Mouse (Mus musculus) midbrain, embryonic 16.5 days (tissue): ENCODE results near the gene Mapk11. TPM values are rescaled to one million over a fixed set of nuclear protein-coding genes. Genes with fewer than 3 reads are reported as not detected.

Experiments
- ATAC-seq: fragments of 200-750 bp; cut with Nextera tagmentation; 2 replicates; pipeline ENCODE4 v1.8.0; 2017; ENCODE audit warnings: moderate TSS enrichment
- H3K27ac ChIP-seq: fragments of 300-500 bp; sonication (generic); 2 replicates; pipeline ENCODE4 v1.5.1; 2014; ENCODE audit warnings: mild to moderate bottlenecking, low read length, mixed read lengths
- H3K27me3 ChIP-seq: fragments of 300-500 bp; sonication (generic); 2 replicates; pipeline ENCODE4 v1.6.1; 2014; ENCODE audit warnings: low read depth, low read length, mixed read lengths; ENCODE audit not compliant: control insufficient read depth, insufficient read depth
- H3K36me3 ChIP-seq: fragments of 300-500 bp; sonication (generic); 2 replicates; pipeline ENCODE4 v1.6.1; 2014; ENCODE audit warnings: mild to moderate bottlenecking, low read length, moderate library complexity, mixed read lengths; ENCODE audit not compliant: control insufficient read depth, insufficient read depth
- H3K4me1 ChIP-seq: fragments of 300-500 bp; sonication (generic); 2 replicates; pipeline ENCODE4 v1.6.1; 2014; ENCODE audit warnings: mild to moderate bottlenecking, low read length, mixed read lengths; ENCODE audit not compliant: control insufficient read depth, insufficient read depth
- H3K4me2 ChIP-seq: fragments of 300-500 bp; sonication (generic); 2 replicates; pipeline ENCODE4 v1.6.1; 2014; ENCODE audit warnings: mild to moderate bottlenecking, low read length, mixed read lengths
- H3K4me3 ChIP-seq: fragments of 300-500 bp; sonication (generic); 2 replicates; pipeline ENCODE4 v1.5.1; 2014; ENCODE audit warnings: low read depth, mild to moderate bottlenecking, low read length, moderate library complexity, mixed read lengths
- H3K9ac ChIP-seq: fragments of 300-500 bp; sonication (generic); 2 replicates; pipeline ENCODE4 v1.6.1; 2014; ENCODE audit warnings: low read depth, low read length, mixed read lengths
- H3K9me3 ChIP-seq: fragments of 300-500 bp; sonication (generic); replicated peaks from 2 replicates; pipeline ENCODE4 v1.6.1; 2014; ENCODE audit warnings: mild to moderate bottlenecking, low read length, mixed read lengths; ENCODE audit not compliant: control insufficient read depth, poor library complexity, severe bottlenecking
- WGBS: fragments of 180-500 bp; shearing (Covaris S2); extraction: QIAGEN DNeasy Blood & Tissue Kit; methylation state at CpG from one replicate; pipeline ENCODE4 v1.1.7; 2014; 5-methylcytosine and 5-hydroxymethylcytosine counted together
- polyA plus RNA-seq: library from polyadenylated mRNA; unstranded; fragments of >200 nt; fragmentation: Nextera tagmentation; extraction: Ambion mirVana; gene quantifications from 2 replicates; pipeline ENCODE4 v1.2.1, GENCODE M21; 2015

The Mapk11 gene
- 29.0 and 32.6 TPM in 2 replicates for polyA plus RNA-seq

GRCm38 (mm10) chr15:89149271-89150040 is at the start of gene Mapk11:
Gene Mapk11, minus strand, starts transcription at chr15:89149628.
- H3K36me3 ChIP-seq, result peaks cover 7% of the 10 kb centered on the region; the same call in 1 of the 2 replicates
- no peaks in the 10 kb centered on the region for H3K27me3 ChIP-seq
- peak within 1 kb of the TSS; percentile 84 for H3K4me2 ChIP-seq
- 0% methylated on average over 39 of the region's 61 CpGs for WGBS
- H3K9me3 ChIP-seq, result no peaks in the 10 kb centered on the region
- peaks cover 42% of the 10 kb centered on the region for H3K4me1 ChIP-seq
- H3K27ac ChIP-seq, result peak within 1 kb of the TSS; percentile 88
- H3K4me3 ChIP-seq, result peak within 1 kb of the TSS; percentile 83
- peak within 1 kb of the TSS; percentile 92 for H3K9ac ChIP-seq
- ATAC-seq, result peak; percentile 56

- H3K27ac ChIP-seq, result peak overlapping the region; percentile 99
Observed at GRCm38 (mm10) chr15:89197056-89197455, 47.6 kb upstream of the Mapk11 start.

GRCm38 (mm10) chr15:89196313-89196706 is 46.9 kb upstream of the Mapk11 start, which contains the start of gene Dennd6b:
Gene Dennd6b, minus strand, starts transcription at chr15:89196496.
- under 1% methylated on average over 38 of the region's 38 CpGs for WGBS
- H3K36me3 ChIP-seq, result no peaks in the 10 kb centered on the region
- H3K27me3 ChIP-seq, result no peaks in the 10 kb centered on the region

More at GRCm38 (mm10) chr15:89197056-89197455, 47.6 kb upstream of the Mapk11 start:
- WGBS, result 69% methylated on average over 15 of the region's 15 CpGs
- Histone ChIP-seq H3K4me2 (peak overlapping the region; percentile 78), H3K36me3 (no peaks in the 10 kb centered on the region), H3K4me1 (peaks cover 16% of the 10 kb centered on the region), H3K9me3 (no peaks in the 10 kb centered on the region), H3K9ac (peak overlapping the region; percentile 99), H3K4me3 (peak overlapping the region; percentile 94), H3K27me3 (no peaks in the 10 kb centered on the region)
- no peak for ATAC-seq

GRCm38 (mm10) chr15:89195690-89196312 is 46.4 kb upstream of the Mapk11 start:
- Histone ChIP-seq H3K36me3 (no peaks in the 10 kb centered on the region), H3K4me1 (peaks cover 16% of the 10 kb centered on the region)

More at GRCm38 (mm10) chr15:89196313-89196706, 46.9 kb upstream of the Mapk11 start, which contains the start of gene Dennd6b:
- peak within 1 kb of the TSS; percentile 78 for H3K4me2 ChIP-seq
- H3K4me3 ChIP-seq, result peak within 1 kb of the TSS; percentile 94
- peaks cover 16% of the 10 kb centered on the region for H3K4me1 ChIP-seq
- H3K9ac ChIP-seq, result peak within 1 kb of the TSS; percentile 99
- H3K9me3 ChIP-seq, result no peaks in the 10 kb centered on the region
- ATAC-seq, result peak; percentile 98
- H3K27ac ChIP-seq, result peak within 1 kb of the TSS; percentile 99

GRCm38 (mm10) chr15:89195261-89195681 is 45.8 kb upstream of the Mapk11 start:
- Histone ChIP-seq H3K27me3 (no peaks in the 10 kb centered on the region), H3K4me1 (peaks cover 16% of the 10 kb centered on the region), H3K27ac (peak overlapping the region; percentile 99), H3K4me2 (peak overlapping the region; percentile 78), H3K9ac (peak overlapping the region; percentile 99), H3K9me3 (no peaks in the 10 kb centered on the region), H3K36me3 (no peaks in the 10 kb centered on the region), H3K4me3 (peak overlapping the region; percentile 94)
- 21% methylated on average over 6 of the region's 6 CpGs for WGBS
- ATAC-seq, result no peak

More at GRCm38 (mm10) chr15:89195690-89196312, 46.4 kb upstream of the Mapk11 start:
- Histone ChIP-seq H3K4me2 (peak overlapping the region; percentile 78), H3K9ac (peak overlapping the region; percentile 99), H3K9me3 (no peaks in the 10 kb centered on the region), H3K27ac (peak overlapping the region; percentile 99), H3K27me3 (no peaks in the 10 kb centered on the region), H3K4me3 (peak overlapping the region; percentile 94)
- WGBS, result under 1% methylated on average over 24 of the region's 25 CpGs
- ATAC-seq, result peak; percentile 90

- no peak overlapping the region for H3K4me3 ChIP-seq
- no peak for ATAC-seq
- no peak overlapping the region for H3K27ac ChIP-seq
- H3K4me1 ChIP-seq, result peaks cover 7% of the 10 kb centered on the region; the same call in 1 of the 2 replicates
- no peaks in the 10 kb centered on the region for H3K27me3 ChIP-seq
- H3K4me2 ChIP-seq, result no peak overlapping the region
- no peaks in the 10 kb centered on the region for H3K9me3 ChIP-seq
- WGBS, result 86% methylated on average over 5 of the region's 5 CpGs
- peaks cover 24% of the 10 kb centered on the region for H3K36me3 ChIP-seq
- no peak overlapping the region for H3K9ac ChIP-seq
Observed at GRCm38 (mm10) chr15:89184937-89185227, 35.5 kb upstream of the Mapk11 start.

GRCm38 (mm10) chr15:89184141-89184936 is 34.9 kb upstream of the Mapk11 start:
- H3K27ac ChIP-seq, result no peak overlapping the region
- peaks cover 22% of the 10 kb centered on the region for H3K36me3 ChIP-seq
- H3K9ac ChIP-seq, result no peak overlapping the region

GRCm38 (mm10) chr15:89182842-89183241 is 33.4 kb upstream of the Mapk11 start:
- Histone ChIP-seq H3K4me2 (no peak overlapping the region), H3K36me3 (peaks cover 13% of the 10 kb centered on the region), H3K27ac (peak overlapping the region; percentile 32; the same call in 1 of the 2 replicates), H3K4me1 (peaks cover 26% of the 10 kb centered on the region), H3K27me3 (no peaks in the 10 kb centered on the region), H3K9me3 (no peaks in the 10 kb centered on the region), H3K4me3 (no peak overlapping the region), H3K9ac (no peak overlapping the region)
- ATAC-seq, result no peak
- WGBS, result 74% methylated on average over 5 of the region's 5 CpGs

More at GRCm38 (mm10) chr15:89184141-89184936, 34.9 kb upstream of the Mapk11 start:
- ATAC-seq, result no peak
- Histone ChIP-seq H3K4me2 (no peak overlapping the region), H3K4me1 (peaks cover 11% of the 10 kb centered on the region), H3K27me3 (no peaks in the 10 kb centered on the region), H3K4me3 (no peak overlapping the region), H3K9me3 (no peaks in the 10 kb centered on the region)
- WGBS, result 27% methylated on average over 5 of the region's 5 CpGs
